Mouse (Mus musculus): ENCODE data around the gene Arhgef33. TPM values are rescaled to one million over a fixed set of nuclear protein-coding genes. Genes with fewer than 3 reads are reported as not detected.
A peak's percentile ranks its signal among the peaks of the same experiment; 100 is the strongest.
"Not testable (repeated sequence)": the region's sequence is repeated elsewhere in the genome, so short reads cannot be mapped to it uniquely, and the experiment has no call there.

Arhgef33 gene
- polyA plus RNA-seq, 1 experiment: not detected

DNA sequence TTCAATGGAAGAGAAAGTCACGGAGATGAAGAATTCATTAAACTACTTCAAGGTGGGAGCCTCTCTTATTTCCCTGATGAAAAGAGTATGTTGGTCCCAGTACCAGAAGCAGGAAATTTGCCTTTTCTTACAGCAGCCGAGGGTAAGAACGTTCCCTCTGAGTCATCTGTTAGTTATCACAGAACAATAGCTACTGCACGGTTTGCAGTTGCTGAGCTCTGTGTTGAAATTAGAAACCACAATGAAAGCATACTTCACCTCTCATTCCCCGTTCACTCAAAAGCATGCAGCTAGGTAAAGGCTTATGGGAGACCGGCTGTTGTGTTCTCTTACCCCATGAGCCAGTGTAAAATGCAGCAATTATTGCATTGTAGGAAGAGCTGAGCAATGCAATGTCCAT is 40.0 kb downstream of the Arhgef33 start:
- no peaks in the 10 kb centered on the region for H3K4me1 ChIP-seq (ENCODE audit: control insufficient read depth, insufficient read depth, low read length)
- no peaks in the 10 kb centered on the region; the same call in 1 of the 2 replicates for H3K9me3 ChIP-seq (replicated peaks; ENCODE audit: control insufficient read depth, insufficient read depth, low read length, poor library complexity, severe bottlenecking)
- no peak for TF ChIP-seq EP300 (IDR thresholded peaks at IDR 0.05; ENCODE audit: insufficient read depth, low read depth, low read length)
- TF ChIP-seq POLR2A (IDR thresholded peaks at IDR 0.05; ENCODE audit: insufficient read depth, low read length): no peak
- TF ChIP-seq CTCF (IDR thresholded peaks at IDR 0.05; ENCODE audit: low read depth, low read length): no peak
- no peak overlapping the region for H3K9ac ChIP-seq (ENCODE audit: low read depth, poor library complexity, severe bottlenecking)
- no peaks in the 10 kb centered on the region for H3K27me3 ChIP-seq (ENCODE audit: control insufficient read depth, insufficient read depth, low read length, poor library complexity, severe bottlenecking)
- no peaks in the 10 kb centered on the region for H3K36me3 ChIP-seq (ENCODE audit: control insufficient read depth, insufficient read depth, low read length, poor library complexity, severe bottlenecking)
- no peak overlapping the region for H3K27ac ChIP-seq (ENCODE audit: insufficient read depth, low read length)
- H3K4me3 ChIP-seq (ENCODE audit: low read depth, low read length): no peak overlapping the region

DNA sequence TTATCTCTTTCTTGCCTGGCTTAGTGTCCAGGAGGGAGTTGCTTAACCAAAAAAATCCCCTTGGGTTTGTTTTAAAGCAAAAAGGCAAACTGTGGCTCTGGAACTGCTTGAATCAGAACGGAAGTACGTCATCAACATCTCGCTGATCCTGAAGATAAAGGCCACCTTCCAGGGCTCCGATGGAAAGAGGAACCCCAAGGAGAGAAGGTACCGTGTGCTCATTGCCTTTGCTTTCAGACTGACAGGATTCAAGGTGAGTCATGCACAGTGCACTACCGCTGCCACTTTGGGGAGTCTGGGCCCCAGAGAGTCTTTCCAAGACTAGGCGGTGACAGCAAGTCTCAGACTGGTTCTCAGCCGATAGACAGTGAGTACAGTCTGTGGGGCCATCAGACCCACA is 53.0 kb downstream of the Arhgef33 start:
- Histone ChIP-seq H3K36me3 (ENCODE audit: control insufficient read depth, insufficient read depth, low read length, poor library complexity, severe bottlenecking) (no peaks in the 10 kb centered on the region), H3K4me3 (ENCODE audit: low read depth, low read length) (no peak overlapping the region), H3K4me1 (ENCODE audit: control insufficient read depth, insufficient read depth, low read length) (no peaks in the 10 kb centered on the region), H3K27me3 (ENCODE audit: control insufficient read depth, insufficient read depth, low read length, poor library complexity, severe bottlenecking) (peaks cover 2% of the 10 kb centered on the region), H3K27ac (ENCODE audit: insufficient read depth, low read length) (no peak overlapping the region), H3K9ac (ENCODE audit: low read depth, poor library complexity, severe bottlenecking) (no peak overlapping the region), H3K9me3 (replicated peaks; ENCODE audit: control insufficient read depth, insufficient read depth, low read length, poor library complexity, severe bottlenecking) (no peaks in the 10 kb centered on the region)
- no peak for TF ChIP-seq POLR2A (IDR thresholded peaks at IDR 0.05; ENCODE audit: insufficient read depth, low read length)
- no peak for TF ChIP-seq CTCF (IDR thresholded peaks at IDR 0.05; ENCODE audit: low read depth, low read length)
- TF ChIP-seq EP300 (IDR thresholded peaks at IDR 0.05; ENCODE audit: insufficient read depth, low read depth, low read length): no peak

DNA sequence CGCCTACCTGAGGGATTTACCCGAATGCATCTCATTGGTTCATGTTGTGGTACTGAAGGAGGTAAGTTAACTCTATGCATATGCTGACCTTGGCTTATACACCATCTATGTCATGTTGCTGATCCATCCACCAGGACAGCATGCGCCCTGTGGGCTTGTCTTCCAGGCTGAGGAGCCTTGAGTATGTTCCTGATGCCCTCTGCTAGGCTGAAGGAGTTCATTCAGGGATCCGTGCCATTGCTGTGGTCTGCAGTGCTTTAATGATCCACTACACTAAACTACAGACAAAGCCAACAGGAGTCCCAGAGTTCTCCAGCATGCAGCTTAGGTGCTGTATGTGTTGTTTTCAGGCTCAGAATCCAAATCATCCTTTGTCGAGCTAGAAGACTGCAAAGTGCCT is 60.1 kb downstream of the Arhgef33 start:
- H3K4me3 ChIP-seq (ENCODE audit: low read depth, low read length): no peak overlapping the region
- no peak overlapping the region for H3K9ac ChIP-seq (ENCODE audit: low read depth, poor library complexity, severe bottlenecking)
- peaks cover 2% of the 10 kb centered on the region; the same call in 1 of the 2 replicates for H3K27me3 ChIP-seq (ENCODE audit: control insufficient read depth, insufficient read depth, low read length, poor library complexity, severe bottlenecking)
- no peak overlapping the region for H3K27ac ChIP-seq (ENCODE audit: insufficient read depth, low read length)
- H3K9me3 ChIP-seq (replicated peaks; ENCODE audit: control insufficient read depth, insufficient read depth, low read length, poor library complexity, severe bottlenecking): no peaks in the 10 kb centered on the region
- no peaks in the 10 kb centered on the region for H3K36me3 ChIP-seq (ENCODE audit: control insufficient read depth, insufficient read depth, low read length, poor library complexity, severe bottlenecking)
- no peak for TF ChIP-seq EP300 (IDR thresholded peaks at IDR 0.05; ENCODE audit: insufficient read depth, low read depth, low read length)
- no peak for TF ChIP-seq POLR2A (IDR thresholded peaks at IDR 0.05; ENCODE audit: insufficient read depth, low read length)
- no peak for TF ChIP-seq CTCF (IDR thresholded peaks at IDR 0.05; ENCODE audit: low read depth, low read length)
- H3K4me1 ChIP-seq (ENCODE audit: control insufficient read depth, insufficient read depth, low read length): no peaks in the 10 kb centered on the region

DNA sequence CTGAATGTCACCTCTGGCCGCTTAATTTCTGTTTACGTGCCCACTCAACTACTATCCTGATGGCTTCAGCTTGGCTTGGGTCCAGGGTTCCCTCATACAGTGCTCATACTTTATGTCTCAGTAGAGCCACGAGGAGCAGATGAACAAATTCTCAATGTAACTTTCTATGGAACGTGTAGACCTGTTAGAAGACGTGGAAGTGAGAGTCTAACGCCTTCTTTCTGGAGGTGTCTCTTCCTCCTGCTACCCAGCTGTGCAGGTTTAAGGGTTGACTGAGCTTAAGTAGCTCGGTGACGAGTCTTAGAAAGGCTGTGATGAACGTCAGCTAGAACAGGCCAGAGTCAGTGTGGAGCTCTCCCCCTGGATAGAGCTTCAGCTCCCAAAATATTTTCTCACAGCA is 61.4 kb downstream of the Arhgef33 start:
- Histone ChIP-seq H3K27ac (ENCODE audit: insufficient read depth, low read length) (no peak overlapping the region), H3K4me3 (ENCODE audit: low read depth, low read length) (no peak overlapping the region), H3K4me1 (ENCODE audit: control insufficient read depth, insufficient read depth, low read length) (no peaks in the 10 kb centered on the region), H3K9ac (ENCODE audit: low read depth, poor library complexity, severe bottlenecking) (no peak overlapping the region), H3K27me3 (ENCODE audit: control insufficient read depth, insufficient read depth, low read length, poor library complexity, severe bottlenecking) (peaks cover 5% of the 10 kb centered on the region), H3K9me3 (replicated peaks; ENCODE audit: control insufficient read depth, insufficient read depth, low read length, poor library complexity, severe bottlenecking) (no peaks in the 10 kb centered on the region), H3K36me3 (ENCODE audit: control insufficient read depth, insufficient read depth, low read length, poor library complexity, severe bottlenecking) (no peaks in the 10 kb centered on the region)
- TF ChIP-seq EP300 (IDR thresholded peaks at IDR 0.05; ENCODE audit: insufficient read depth, low read depth, low read length) (no peak), CTCF (IDR thresholded peaks at IDR 0.05; ENCODE audit: low read depth, low read length) (no peak), POLR2A (IDR thresholded peaks at IDR 0.05; ENCODE audit: insufficient read depth, low read length) (no peak)

DNA sequence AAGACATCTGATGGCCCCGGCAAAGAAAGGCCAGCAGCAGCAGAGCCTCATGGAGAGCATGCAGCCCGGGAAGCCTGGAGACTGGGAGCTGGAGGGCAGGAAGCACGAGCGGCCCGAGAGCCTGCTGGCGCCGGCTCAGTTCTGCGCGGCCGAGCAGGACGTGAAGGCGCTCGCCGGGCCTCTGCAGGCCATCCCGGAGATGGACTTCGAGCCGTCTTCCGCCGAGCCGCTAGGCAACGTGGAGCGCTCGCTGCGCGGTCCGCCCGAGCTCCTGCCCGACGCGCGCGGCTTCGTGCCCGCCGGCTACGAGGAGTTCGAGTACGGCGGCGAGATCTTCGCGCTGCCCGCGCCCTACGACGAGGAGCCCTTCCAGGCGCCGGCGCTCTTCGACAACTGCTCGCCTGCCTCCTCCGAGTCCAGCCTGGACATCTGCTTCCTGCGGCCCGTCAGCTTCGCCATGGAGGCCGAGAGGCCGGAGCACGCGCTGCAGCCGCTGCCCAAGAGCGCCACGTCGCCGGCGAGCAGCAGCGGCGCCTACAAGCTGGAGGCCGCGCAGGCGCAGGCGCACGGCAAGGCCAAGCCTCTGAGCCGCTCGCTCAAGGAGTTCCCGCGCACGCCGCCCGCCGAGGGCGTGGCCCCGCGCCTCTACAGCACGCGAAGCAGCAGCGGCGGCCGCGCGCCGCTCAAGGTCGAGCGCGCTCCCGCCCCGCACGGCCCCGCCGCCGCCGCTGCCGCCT is 66.0 kb downstream of the Arhgef33 start, which contains the start of gene Gm10190:
Gm10190 (minus strand) TSS at position 553 of the 737 bp plus-strand sequence.
- Histone ChIP-seq H3K27me3 (ENCODE audit: control insufficient read depth, insufficient read depth, low read length, poor library complexity, severe bottlenecking) (peaks cover 10% of the 10 kb centered on the region), H3K4me1 (ENCODE audit: control insufficient read depth, insufficient read depth, low read length) (no peaks in the 10 kb centered on the region), H3K4me3 (ENCODE audit: low read depth, low read length) (peak within 1 kb of the TSS; percentile 47), H3K27ac (ENCODE audit: insufficient read depth, low read length) (no peak within 1 kb of the TSS), H3K9me3 (replicated peaks; ENCODE audit: control insufficient read depth, insufficient read depth, low read length, poor library complexity, severe bottlenecking) (no peaks in the 10 kb centered on the region), H3K9ac (ENCODE audit: low read depth, poor library complexity, severe bottlenecking) (peak within 1 kb of the TSS; percentile 77), H3K36me3 (ENCODE audit: control insufficient read depth, insufficient read depth, low read length, poor library complexity, severe bottlenecking) (no peaks in the 10 kb centered on the region)
- no peak for TF ChIP-seq CTCF (IDR thresholded peaks at IDR 0.05; ENCODE audit: low read depth, low read length)
- no peak for TF ChIP-seq POLR2A (IDR thresholded peaks at IDR 0.05; ENCODE audit: insufficient read depth, low read length)
- no peak for TF ChIP-seq EP300 (IDR thresholded peaks at IDR 0.05; ENCODE audit: insufficient read depth, low read depth, low read length)

DNA sequence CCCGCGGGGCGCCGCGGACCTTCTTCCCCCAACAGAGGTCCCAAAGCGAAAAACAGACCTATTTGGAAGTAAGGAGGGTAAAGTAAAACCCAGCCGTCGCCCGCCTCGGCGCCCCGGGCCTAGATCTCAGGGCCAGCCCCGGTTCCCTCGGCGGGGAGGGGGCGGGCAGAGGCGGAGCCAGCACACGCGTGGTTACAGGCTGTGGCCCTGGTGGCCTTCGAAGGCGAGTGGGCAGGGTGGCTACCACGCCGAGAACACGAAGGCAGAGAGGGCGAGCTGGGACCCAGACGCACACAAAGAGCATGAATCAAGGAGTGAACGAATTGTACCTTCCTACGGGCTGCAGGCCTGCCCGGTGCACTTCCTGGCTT is 66.5 kb downstream of the Arhgef33 start:
- H3K9ac ChIP-seq (ENCODE audit: low read depth, poor library complexity, severe bottlenecking): peak overlapping the region; percentile 77
- no peaks in the 10 kb centered on the region for H3K4me1 ChIP-seq (ENCODE audit: control insufficient read depth, insufficient read depth, low read length)
- no peak overlapping the region for H3K27ac ChIP-seq (ENCODE audit: insufficient read depth, low read length)
- TF ChIP-seq POLR2A (IDR thresholded peaks at IDR 0.05; ENCODE audit: insufficient read depth, low read length) (no peak), EP300 (IDR thresholded peaks at IDR 0.05; ENCODE audit: insufficient read depth, low read depth, low read length) (no peak), CTCF (IDR thresholded peaks at IDR 0.05; ENCODE audit: low read depth, low read length) (no peak)
- no peaks in the 10 kb centered on the region for H3K9me3 ChIP-seq (replicated peaks; ENCODE audit: control insufficient read depth, insufficient read depth, low read length, poor library complexity, severe bottlenecking)
- no peaks in the 10 kb centered on the region for H3K36me3 ChIP-seq (ENCODE audit: control insufficient read depth, insufficient read depth, low read length, poor library complexity, severe bottlenecking)
- H3K27me3 ChIP-seq (ENCODE audit: control insufficient read depth, insufficient read depth, low read length, poor library complexity, severe bottlenecking): peaks cover 10% of the 10 kb centered on the region
- peak overlapping the region; percentile 1 for H3K4me3 ChIP-seq (ENCODE audit: low read depth, low read length)

DNA sequence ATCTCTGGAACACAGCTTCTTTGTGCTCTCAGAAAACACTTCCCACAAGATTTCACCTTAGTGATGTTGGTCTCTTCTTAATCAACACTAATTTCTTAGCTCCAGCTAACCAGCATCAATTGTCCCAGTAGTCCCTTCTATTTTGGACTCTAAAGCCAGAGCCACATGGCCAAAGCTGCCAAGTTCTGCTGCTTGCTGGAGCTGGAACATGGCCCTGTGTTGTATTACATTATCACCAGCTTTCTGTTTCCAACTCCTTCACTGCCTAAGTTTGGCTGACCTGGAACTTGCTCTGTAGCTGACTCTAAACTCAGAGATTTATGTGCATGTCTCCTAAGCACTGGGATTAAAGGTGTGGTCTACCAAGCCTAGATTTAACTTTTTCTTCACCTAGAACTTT is 71.2 kb downstream of the Arhgef33 start:
- H3K27me3 ChIP-seq (ENCODE audit: control insufficient read depth, insufficient read depth, low read length, poor library complexity, severe bottlenecking); H3K27ac ChIP-seq (ENCODE audit: insufficient read depth, low read length); H3K9me3 ChIP-seq (replicated peaks; ENCODE audit: control insufficient read depth, insufficient read depth, low read length, poor library complexity, severe bottlenecking); H3K9ac ChIP-seq (ENCODE audit: low read depth, poor library complexity, severe bottlenecking); H3K4me1 ChIP-seq (ENCODE audit: control insufficient read depth, insufficient read depth, low read length); H3K36me3 ChIP-seq (ENCODE audit: control insufficient read depth, insufficient read depth, low read length, poor library complexity, severe bottlenecking); H3K4me3 ChIP-seq (ENCODE audit: low read depth, low read length): not testable (repeated sequence)

Measured in ES-Bruce4 (cell line).